Mouse (Mus musculus) testis, postnatal 10 days (tissue): ENCODE data around the gene Nsd2.
A peak's percentile ranks its signal among the peaks of the same experiment; 100 is the strongest.
"Not testable (repeated sequence)": the region's sequence is repeated elsewhere in the genome, so short reads cannot be mapped to it uniquely, and the experiment has no call there.

Source experiments
- DNase-seq: peaks from one replicate; pipeline ENCODE4 v3.0.0; 2021; ENCODE audit warnings: low spot score

The Nsd2 gene

DNA sequence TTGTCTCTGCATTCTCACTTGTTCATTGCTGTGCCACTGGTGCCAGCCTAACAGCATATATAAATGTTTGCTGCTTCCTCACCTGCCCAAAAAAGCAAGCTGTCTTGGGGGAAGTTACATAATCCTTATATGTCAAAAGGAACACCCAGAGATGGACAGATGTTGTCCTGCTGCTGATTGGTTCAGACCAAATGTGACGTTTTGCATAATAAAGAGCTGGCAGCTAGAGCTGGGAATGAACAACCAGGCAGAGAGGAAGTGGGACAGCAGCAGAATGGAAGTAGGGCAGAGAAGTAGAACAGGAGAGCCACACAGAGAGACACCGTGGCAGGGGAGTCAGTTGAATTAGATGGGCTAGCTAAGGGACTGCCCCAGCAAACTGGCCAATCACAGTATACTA lies 111.9 kb downstream of the Nsd2 start:
- DNase-seq: no peak

GRCm38 (mm10) chr5:33934081-33934480 lies 113.6 kb downstream of the Nsd2 start:
- DNase-seq: no peak

DNA sequence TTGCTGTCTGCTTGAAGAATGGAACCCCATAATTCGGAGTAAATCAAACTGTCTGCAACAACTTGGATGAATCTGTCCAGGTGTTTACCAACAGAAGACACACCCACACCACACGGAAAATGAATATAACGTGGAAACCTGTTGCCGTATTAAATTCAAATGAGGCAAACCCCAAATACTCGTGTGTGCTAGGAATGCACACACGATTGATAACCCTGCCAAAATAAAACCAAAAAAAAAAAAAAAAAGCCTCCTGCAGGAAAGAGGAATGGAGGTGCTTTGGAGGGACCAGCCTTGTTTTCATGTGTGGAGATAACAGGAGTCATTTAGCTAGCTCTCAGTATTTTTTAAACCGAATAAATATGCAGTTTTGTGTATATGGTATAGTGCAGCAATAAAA lies 114.4 kb downstream of the Nsd2 start:
- DNase-seq: no peak

DNA sequence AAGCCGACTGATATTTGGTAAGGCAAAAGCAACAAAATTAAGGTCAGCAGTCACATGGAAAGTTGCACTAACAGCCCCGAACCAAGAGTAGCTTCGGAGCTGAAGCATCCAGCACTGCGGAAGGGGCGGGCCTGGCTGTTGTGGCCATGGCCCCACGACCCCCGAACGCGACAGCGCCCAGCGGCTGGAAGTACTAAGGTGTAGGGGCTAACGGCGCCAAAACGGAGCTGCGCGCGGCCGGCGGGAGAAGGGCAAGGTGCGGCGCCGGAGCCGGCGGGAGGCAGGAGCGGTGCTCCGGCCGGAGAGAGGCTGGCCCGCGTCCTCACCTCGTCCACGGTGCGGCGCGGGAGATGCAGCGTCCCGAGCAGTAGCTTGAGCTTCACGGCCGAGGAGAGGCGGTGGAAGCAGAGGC lies 115.2 kb downstream of the Nsd2 start:
- DNase-seq: no peak

- DNase-seq: peak; percentile 98
Observed at GRCm38 (mm10) chr5:33936120-33936707, 115.7 kb downstream of the Nsd2 start, which contains the start of gene Nelfa. Gene Nelfa (minus strand): TSS chr5:33936413.

DNA sequence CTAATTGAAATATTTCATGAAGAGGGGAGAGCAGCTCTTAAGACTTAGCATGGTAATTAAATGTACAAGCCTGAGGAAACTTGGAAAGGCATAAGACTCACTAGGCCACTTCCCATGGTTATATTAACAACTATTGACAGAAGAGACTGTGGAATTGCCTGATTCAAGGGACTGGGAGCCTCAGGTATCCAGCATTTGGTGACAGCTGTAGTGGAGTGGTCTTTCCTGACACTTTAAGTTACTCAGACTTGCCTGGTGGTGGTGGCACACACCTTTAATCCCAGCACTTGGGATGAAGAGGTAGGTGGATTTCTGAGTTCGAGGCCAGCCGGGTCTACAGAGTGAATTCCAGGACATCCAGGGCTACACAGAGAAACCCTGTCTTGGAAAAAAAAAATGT lies 116.7 kb downstream of the Nsd2 start:
- no peak for DNase-seq

GRCm38 (mm10) chr5:33938448-33938847 lies 117.9 kb downstream of the Nsd2 start:
- no peak for DNase-seq

DNA sequence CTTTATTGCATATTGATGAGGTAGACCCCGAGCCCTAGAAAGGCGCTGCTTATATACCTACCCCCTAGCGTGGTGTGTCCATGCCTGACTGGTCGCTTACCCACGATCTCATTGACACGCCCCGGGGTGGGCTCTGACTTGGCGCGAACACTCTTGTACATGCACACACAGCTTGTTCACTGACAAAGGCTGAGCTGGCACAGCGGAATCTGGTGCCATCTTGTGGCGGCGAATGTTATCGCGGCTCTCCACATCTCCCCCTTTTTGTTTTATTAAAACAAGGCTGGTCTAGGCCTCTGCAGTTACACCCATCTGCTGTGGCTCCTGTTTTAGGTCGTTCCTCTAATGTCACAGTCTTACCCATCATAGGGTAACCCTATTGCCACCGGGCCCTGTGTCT lies 126.5 kb downstream of the Nsd2 start:
- not testable (repeated sequence) for DNase-seq
